Mouse (Mus musculus): ENCODE results near the gene Ift57. TPM values are rescaled to one million over a fixed set of nuclear protein-coding genes. Genes with fewer than 3 reads are reported as not detected.

Gene Ift57
- total and polyA plus RNA-seq, 3 experiments: 13.3 to 28.8 (median 21.3) TPM

- H3K4me1 ChIP-seq (ENCODE audit: control insufficient read depth in 1 of 2, insufficient read depth in 2 of 2): peaks cover 7 to 27% of the 10 kb centered on the region in 2 experiments; a peak in 3 of 4 replicates
- no peak overlapping the region for H3K9ac ChIP-seq (ENCODE audit: insufficient read depth, low read depth)
- no peak overlapping the region for H3K4me3 ChIP-seq (replicated peaks in 1 of 3; ENCODE audit: low read depth in 2 of 3, low read length in 2 of 3, poor library complexity in 1 of 3)
- no peak overlapping the region for H3K4me2 ChIP-seq (ENCODE audit: insufficient read depth, low read depth, poor library complexity, severe bottlenecking)
- no peaks in the 10 kb centered on the region for H3K79me2 ChIP-seq (replicated peaks; ENCODE audit: control insufficient read depth, extremely low read depth, insufficient read depth, poor library complexity, severe bottlenecking)
- no peaks in the 10 kb centered on the region for H3K9me3 ChIP-seq (replicated peaks; ENCODE audit: low read length)
- no peak overlapping the region for H3K27ac ChIP-seq (ENCODE audit: insufficient read depth, low read depth)
- TF ChIP-seq USF1 (IDR thresholded peaks at IDR 0.05; ENCODE audit: low read depth, low read length) (no peak), RCOR1 (conservative IDR thresholded peaks at IDR 0.05; ENCODE audit: low read depth, low read length) (no peak), POLR2AphosphoS2 (IDR thresholded peaks at IDR 0.05; ENCODE audit: low read depth, low read length) (no peak), MAFK (IDR thresholded peaks at IDR 0.05; ENCODE audit: insufficient replicate concordance, low read length) (no peak)
- in situ Hi-C loops (cut with MboI; ENCODE audit: low pct_ligation_motif_present, low pct_unique_long_range_greater_than_20kb, low sequenced_read_pairs) (loop anchor here (10.0 kb wide), 1 partner anchor 266 kb away; no protein-coding TSS in a partner anchor), dilution Hi-C loops (cut with MboI; ENCODE audit: extremely low pct_ligation_motif_present, extremely low pct_unique_long_range_greater_than_20kb, low sequenced_read_pairs) (no loop called here)
- no peaks in the 10 kb centered on the region for H3K27me3 ChIP-seq (replicated peaks)
- peaks cover 0 to 17% of the 10 kb centered on the region in 2 experiments for H3K36me3 ChIP-seq (replicated peaks in 1 of 2; ENCODE audit: control insufficient read depth in 1 of 2, insufficient read depth in 1 of 2, low read length in 1 of 2)
- no peak for DNase-seq (ENCODE audit: extremely low read depth)
These were observed 69.5 kb downstream of the Ift57 start for GRCm38 (mm10) chr16:49768491-49769031.

GRCm38 (mm10) chr16:49769831-49770261, 70.8 kb downstream of the Ift57 start:
- in situ Hi-C loops (cut with MboI; ENCODE audit: low pct_ligation_motif_present, low pct_unique_long_range_greater_than_20kb, low sequenced_read_pairs): loop anchor here (10.0 kb wide), 1 partner anchor 265 kb away; no protein-coding TSS in a partner anchor
- DNase-seq (ENCODE audit: extremely low read depth): no peak
- no peak overlapping the region for H3K9ac ChIP-seq (ENCODE audit: insufficient read depth, low read depth)
- no peaks in the 10 kb centered on the region for H3K27me3 ChIP-seq (replicated peaks)
- H3K79me2 ChIP-seq (replicated peaks; ENCODE audit: control insufficient read depth, extremely low read depth, insufficient read depth, poor library complexity, severe bottlenecking): no peaks in the 10 kb centered on the region
- H3K4me3 ChIP-seq (replicated peaks in 1 of 3; ENCODE audit: low read depth in 2 of 3, low read length in 2 of 3, poor library complexity in 1 of 3): no peak overlapping the region
- H3K4me2 ChIP-seq (ENCODE audit: insufficient read depth, low read depth, poor library complexity, severe bottlenecking): no peak overlapping the region
- dilution Hi-C loops (cut with MboI; ENCODE audit: extremely low pct_ligation_motif_present, extremely low pct_unique_long_range_greater_than_20kb, low sequenced_read_pairs): no loop called here
- H3K27ac ChIP-seq (ENCODE audit: insufficient read depth, low read depth): no peak overlapping the region
- peaks cover 0 to 5% of the 10 kb centered on the region in 2 experiments for H3K36me3 ChIP-seq (replicated peaks in 1 of 2; ENCODE audit: control insufficient read depth in 1 of 2, insufficient read depth in 1 of 2, low read length in 1 of 2)
- peaks cover 11 to 40% of the 10 kb centered on the region in 2 experiments for H3K4me1 ChIP-seq (ENCODE audit: control insufficient read depth in 1 of 2, insufficient read depth in 2 of 2)
- H3K9me3 ChIP-seq (replicated peaks; ENCODE audit: low read length): no peaks in the 10 kb centered on the region
- TF ChIP-seq USF2 (conservative IDR thresholded peaks at IDR 0.05; ENCODE audit: low read depth, low read length): no peak
- no peak for TF ChIP-seq MEF2A (IDR thresholded peaks at IDR 0.05; ENCODE audit: borderline replicate concordance, low read depth, low read length)
- no peak for TF ChIP-seq POLR2AphosphoS2 (IDR thresholded peaks at IDR 0.05; ENCODE audit: low read depth, low read length)
- no peak for TF ChIP-seq CHD2 (IDR thresholded peaks at IDR 0.05; ENCODE audit: low read length)
- no peak for TF ChIP-seq BHLHE40 (IDR thresholded peaks at IDR 0.05; ENCODE audit: low read depth, low read length)
- no peak for TF ChIP-seq KAT2A (IDR thresholded peaks at IDR 0.05; ENCODE audit: insufficient replicate concordance, low read length)
- no peak for TF ChIP-seq IRF4 (IDR thresholded peaks at IDR 0.05; ENCODE audit: low read depth, low read length)
- TF ChIP-seq POLR2A (IDR thresholded peaks at IDR 0.05; ENCODE audit: low read depth, low read length): no peak
- TF ChIP-seq ZMIZ1 (IDR thresholded peaks at IDR 0.05; ENCODE audit: low read depth, low read length): no peak
- no peak for TF ChIP-seq EP300 (IDR thresholded peaks at IDR 0.05; ENCODE audit: low read length)
- no peak for TF ChIP-seq GABPA (IDR thresholded peaks at IDR 0.05; ENCODE audit: insufficient replicate concordance, low read depth, low read length)
- TF ChIP-seq SMC3 (IDR thresholded peaks at IDR 0.05; ENCODE audit: low read depth, low read length): no peak
- TF ChIP-seq CTCF (conservative IDR thresholded peaks at IDR 0.05 in 1 of 2, IDR thresholded peaks at IDR 0.05 in 1 of 2; ENCODE audit: low read depth in 2 of 2, low read length in 2 of 2): no peak
- no peak for TF ChIP-seq ZKSCAN1 (IDR thresholded peaks at IDR 0.05; ENCODE audit: borderline replicate concordance, low read depth, low read length)
- no peak for TF ChIP-seq NELFE (IDR thresholded peaks at IDR 0.05; ENCODE audit: low read depth, low read length)
- TF ChIP-seq TCF12 (IDR thresholded peaks at IDR 0.05; ENCODE audit: low read depth, low read length): no peak
- TF ChIP-seq ELF1 (IDR thresholded peaks at IDR 0.05; ENCODE audit: low read depth, low read length): no peak
- no peak for TF ChIP-seq RCOR1 (conservative IDR thresholded peaks at IDR 0.05; ENCODE audit: low read depth, low read length)
- TF ChIP-seq USF1 (IDR thresholded peaks at IDR 0.05; ENCODE audit: low read depth, low read length): no peak

Measured in CH12.LX (cell line).